27 mouse cellular contexts compared by ENCODE assay signal in genomic region chr8:50443501-50444165, GRCm38 (mm10).
DNase-seq lines count a peak whose midpoint lies in the region; ATAC-seq lines count a peak whose summit lies in the region.
"Had no signal": no experiment of that assay in that cellular context is flagged by ENCODE, and none has a peak within 500 bp of the region (broad histone marks: within the 10 kb centered on the region; RNA-seq: fewer than 3 reads in every experiment).

No protein-coding gene starts in this region.

- H3K9me3 ChIP-seq in forebrain, embryonic 14.5 days (replicated peaks; ENCODE audit: control insufficient read depth, low read length) = no peaks in the 10 kb centered on the region
- no peaks in the 10 kb centered on the region for H3K9me3 ChIP-seq in forebrain, embryonic 15.5 days
- no peaks in the 10 kb centered on the region for H3K9me3 ChIP-seq in midbrain, embryonic 13.5 days
- no peaks in the 10 kb centered on the region for H3K9me3 ChIP-seq in midbrain, embryonic 10.5 days (replicated peaks)
- no peaks in the 10 kb centered on the region for H3K9me3 ChIP-seq in hindbrain, embryonic 16.5 days (ENCODE audit: control insufficient read depth, low read length)
- H3K9me3 ChIP-seq: embryonic facial prominence, embryonic 13.5 days; forebrain, embryonic 10.5 days; heart, embryonic 10.5 days; heart, embryonic 15.5 days; limb, embryonic 10.5 days; limb, embryonic 15.5 days; liver, embryonic 13.5 days had no signal

- no peak overlapping the region for H3K9ac ChIP-seq in forebrain, embryonic 14.5 days (ENCODE audit: low read length)
- H3K9ac ChIP-seq in forebrain, embryonic 15.5 days (replicated peaks) = no peak overlapping the region
- H3K9ac ChIP-seq in midbrain, embryonic 13.5 days (replicated peaks) = no peak overlapping the region
- no peak overlapping the region for H3K9ac ChIP-seq in hindbrain, embryonic 16.5 days (ENCODE audit: low read depth, low read length)
- H3K9ac ChIP-seq: embryonic facial prominence, embryonic 13.5 days; heart, embryonic 15.5 days; limb, embryonic 15.5 days; liver, embryonic 13.5 days had no signal

- H3K4me1 ChIP-seq in forebrain, embryonic 14.5 days (ENCODE audit: control insufficient read depth, insufficient read depth, low read length) = no peaks in the 10 kb centered on the region
- H3K4me1 ChIP-seq in forebrain, embryonic 15.5 days = peaks cover 3% of the 10 kb centered on the region; the same call in 1 of the 2 replicates
- no peaks in the 10 kb centered on the region for H3K4me1 ChIP-seq in midbrain, embryonic 13.5 days (replicated peaks)
- no peaks in the 10 kb centered on the region for H3K4me1 ChIP-seq in midbrain, embryonic 10.5 days
- no peaks in the 10 kb centered on the region for H3K4me1 ChIP-seq in hindbrain, embryonic 16.5 days (ENCODE audit: control insufficient read depth, insufficient read depth, low read depth, low read length)
- H3K4me1 ChIP-seq: embryonic facial prominence, embryonic 13.5 days; forebrain, embryonic 10.5 days; heart, embryonic 10.5 days; heart, embryonic 15.5 days; limb, embryonic 10.5 days; limb, embryonic 15.5 days; liver, embryonic 13.5 days had no signal

- no peak overlapping the region for H3K4me3 ChIP-seq in forebrain, embryonic 14.5 days (ENCODE audit: low read depth, low read length)
- H3K4me3 ChIP-seq in forebrain, embryonic 15.5 days = no peak overlapping the region
- H3K4me3 ChIP-seq in midbrain, embryonic 13.5 days (replicated peaks) = no peak overlapping the region
- no peak overlapping the region for H3K4me3 ChIP-seq in midbrain, embryonic 10.5 days
- no peak overlapping the region for H3K4me3 ChIP-seq in hindbrain, embryonic 16.5 days (ENCODE audit: low read length)
- H3K4me3 ChIP-seq: embryonic facial prominence, embryonic 13.5 days; forebrain, embryonic 10.5 days; heart, embryonic 10.5 days; heart, embryonic 15.5 days; limb, embryonic 10.5 days; limb, embryonic 15.5 days; liver, embryonic 13.5 days had no signal

- peak; percentile 26 for DNase-seq in forebrain, embryonic 14.5 days (ENCODE audit: low spot score)
- DNase-seq in midbrain, embryonic 10.5 days (ENCODE audit: low spot score) = no peak
- no peak for DNase-seq in lung, adult 18-20 months
- DNase-seq in kidney, adult 18-20 months = no peak
- DNase-seq: adrenal gland, postnatal 10 days; cerebellum, adult 11 months; cerebellum, adult 9-11 months; gastrocnemius, postnatal 25 days; heart, adult 11 months; kidney, postnatal 14 days; liver, embryonic 13.5 days; lung, adult 2 months; lung, postnatal 10 days; thymus, adult 2 months; thymus, postnatal 36 days had no signal

- H3K36me3 ChIP-seq in forebrain, embryonic 14.5 days (ENCODE audit: control insufficient read depth, insufficient read depth, low read length) = no peaks in the 10 kb centered on the region
- no peaks in the 10 kb centered on the region for H3K36me3 ChIP-seq in forebrain, embryonic 15.5 days
- H3K36me3 ChIP-seq in midbrain, embryonic 13.5 days = no peaks in the 10 kb centered on the region
- H3K36me3 ChIP-seq in midbrain, embryonic 10.5 days = no peaks in the 10 kb centered on the region
- no peaks in the 10 kb centered on the region for H3K36me3 ChIP-seq in hindbrain, embryonic 16.5 days (ENCODE audit: control insufficient read depth, insufficient read depth, low read length)
- H3K36me3 ChIP-seq: embryonic facial prominence, embryonic 13.5 days; forebrain, embryonic 10.5 days; heart, embryonic 10.5 days; heart, embryonic 15.5 days; limb, embryonic 10.5 days; limb, embryonic 15.5 days; liver, embryonic 13.5 days had no signal

- no peaks in the 10 kb centered on the region for H3K27me3 ChIP-seq in forebrain, embryonic 14.5 days (replicated peaks; ENCODE audit: control insufficient read depth, insufficient read depth, low read length)
- H3K27me3 ChIP-seq in forebrain, embryonic 15.5 days = no peaks in the 10 kb centered on the region
- no peaks in the 10 kb centered on the region for H3K27me3 ChIP-seq in midbrain, embryonic 13.5 days
- H3K27me3 ChIP-seq in midbrain, embryonic 10.5 days (ENCODE audit: low read depth, poor library complexity, severe bottlenecking) = no peaks in the 10 kb centered on the region
- no peaks in the 10 kb centered on the region for H3K27me3 ChIP-seq in hindbrain, embryonic 16.5 days (replicated peaks; ENCODE audit: control insufficient read depth, insufficient read depth, low read length)
- H3K27me3 ChIP-seq: embryonic facial prominence, embryonic 13.5 days; heart, embryonic 15.5 days; limb, embryonic 15.5 days; liver, embryonic 13.5 days; Patski had no signal

- WGBS in forebrain, embryonic 14.5 days = 87% methylated on average over 4 of the region's 4 CpGs
- 74% methylated on average over 4 of the region's 4 CpGs for WGBS in forebrain, embryonic 15.5 days
- 86% methylated on average over 4 of the region's 4 CpGs for WGBS in midbrain, embryonic 13.5 days
- 92% methylated on average over 4 of the region's 4 CpGs for WGBS in midbrain, embryonic 10.5 days
- 72% methylated on average over 4 of the region's 4 CpGs for WGBS in hindbrain, embryonic 16.5 days

- H3K4me2 ChIP-seq in forebrain, embryonic 14.5 days (ENCODE audit: low read length) = no peak overlapping the region
- no peak overlapping the region for H3K4me2 ChIP-seq in forebrain, embryonic 15.5 days (replicated peaks)
- H3K4me2 ChIP-seq in midbrain, embryonic 13.5 days (replicated peaks) = no peak overlapping the region
- no peak overlapping the region for H3K4me2 ChIP-seq in hindbrain, embryonic 16.5 days (ENCODE audit: low read length)
- H3K4me2 ChIP-seq: embryonic facial prominence, embryonic 13.5 days; heart, embryonic 15.5 days; limb, embryonic 15.5 days; liver, embryonic 13.5 days had no signal

- H3K27ac ChIP-seq in forebrain, embryonic 14.5 days (ENCODE audit: low read depth, low read length) = no peak overlapping the region
- no peak overlapping the region for H3K27ac ChIP-seq in forebrain, embryonic 15.5 days (replicated peaks)
- H3K27ac ChIP-seq in midbrain, embryonic 13.5 days = no peak overlapping the region
- H3K27ac ChIP-seq in midbrain, embryonic 10.5 days (replicated peaks) = no peak overlapping the region
- H3K27ac ChIP-seq in hindbrain, embryonic 16.5 days (ENCODE audit: low read depth, low read length) = 0 out of 2 replicates have a peak overlapping the region, but pooled peaks have one; percentile 12
- H3K27ac ChIP-seq: embryonic facial prominence, embryonic 13.5 days; forebrain, embryonic 10.5 days; heart, embryonic 10.5 days; heart, embryonic 15.5 days; limb, embryonic 10.5 days; limb, embryonic 15.5 days; liver, embryonic 13.5 days; macrophage had no signal

- ATAC-seq in forebrain, embryonic 14.5 days = no peak
- no peak for ATAC-seq in forebrain, embryonic 15.5 days (replicated peaks)
- ATAC-seq in midbrain, embryonic 13.5 days = 0 out of 2 replicates have a peak, but pooled peaks have one; percentile 40
- ATAC-seq in hindbrain, embryonic 16.5 days = peak; percentile 85
- ATAC-seq: intestine, postnatal 0 days; Patski had no signal

Comparison
In these comparisons a context has a peak if more than half of its experiments do, and no peak if none do; other contexts are left out.
1. ATAC-seq: peak in midbrain, embryonic 13.5 days (single experiment) and hindbrain, embryonic 16.5 days (single experiment); none in forebrain, embryonic 14.5 days (single experiment) and forebrain, embryonic 15.5 days (single experiment).